Mouse (Mus musculus) spleen, adult 18-20 months (tissue): ENCODE data around the gene Car5b.

Experiments used
- DNase-seq, 2 experiments: peaks; one replicate each; pipeline ENCODE4 v3.0.0; 2022; ENCODE audit warnings: mixed read lengths in 2 of 2

Gene Car5b

DNA sequence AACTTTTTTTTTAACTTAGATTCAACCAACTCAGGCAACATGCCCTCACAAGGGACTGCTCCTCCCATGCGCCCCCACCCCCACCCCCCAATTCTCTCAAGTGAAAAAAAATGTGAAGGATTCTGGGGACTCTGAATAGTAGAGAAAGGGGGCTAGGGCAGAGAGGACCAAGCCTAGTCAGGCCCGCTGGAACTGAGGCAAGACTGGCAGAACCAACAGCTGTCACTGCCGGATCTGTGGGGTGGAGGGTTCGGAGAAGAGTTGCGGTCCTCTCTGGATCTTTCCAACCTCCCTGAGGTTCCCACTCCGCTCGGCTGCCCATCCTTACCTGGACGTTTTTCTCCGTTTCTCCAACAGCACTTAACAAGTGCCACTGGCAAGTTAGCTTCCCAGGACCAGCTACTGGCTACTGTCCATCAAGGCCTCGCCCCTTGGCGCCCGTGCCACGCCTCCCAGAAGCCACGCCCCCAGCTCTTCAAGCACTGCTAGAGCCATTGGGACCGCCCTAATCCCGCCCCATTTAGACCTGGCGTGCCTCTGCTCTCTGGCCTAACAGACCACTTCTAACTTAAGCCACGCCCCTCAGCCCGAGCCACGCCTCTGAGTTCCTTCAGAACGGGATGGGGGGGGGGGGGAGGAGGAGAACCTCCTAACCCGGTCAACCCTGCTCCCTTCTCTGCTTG lies at the start of gene Car5b:
Gene Car5b (minus strand): TSS at position 391 of the 683 bp plus-strand sequence.
- DNase-seq: peak; percentile 65 to 74

DNA sequence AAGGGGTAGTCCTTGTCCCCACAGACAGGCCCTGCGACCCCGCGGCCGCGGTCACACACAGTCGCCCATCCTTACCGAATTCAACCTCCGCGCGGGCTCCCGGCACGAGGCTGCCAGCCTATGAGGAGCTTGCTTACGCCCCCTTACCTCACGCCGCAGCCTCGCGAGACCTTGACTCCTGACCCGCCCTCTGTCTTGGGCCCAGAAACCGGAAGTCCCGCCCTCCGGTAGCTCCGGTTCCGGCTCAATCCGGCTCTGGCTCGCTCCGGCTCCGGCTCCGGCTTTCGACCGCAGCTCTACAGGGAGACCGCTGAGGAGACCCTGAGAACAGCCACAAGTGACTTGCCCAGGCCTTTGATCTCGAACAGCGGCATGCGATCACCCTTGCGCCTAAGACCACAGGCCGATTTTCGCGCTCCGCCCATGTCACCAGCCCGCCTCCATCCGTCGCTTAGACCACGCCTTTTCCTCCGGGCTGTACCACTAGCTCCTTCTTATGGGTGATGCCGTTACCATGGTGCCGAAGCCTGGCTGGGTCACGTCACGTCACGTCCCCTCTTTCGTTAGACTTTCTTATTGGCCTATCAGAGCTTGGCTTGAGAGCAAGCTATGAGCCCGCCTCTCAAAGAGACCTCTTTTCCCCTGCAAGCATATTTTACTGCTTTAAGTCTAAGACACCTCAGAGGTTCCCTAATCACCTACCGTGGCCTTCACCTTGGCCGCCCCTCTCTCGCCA lies 48.4 kb upstream of the Car5b start, which contains the start of gene Siah1b:
Gene Siah1b (minus strand): TSS at position 454 of the 736 bp plus-strand sequence.
- peak; percentile 84 to 87 for DNase-seq

DNA sequence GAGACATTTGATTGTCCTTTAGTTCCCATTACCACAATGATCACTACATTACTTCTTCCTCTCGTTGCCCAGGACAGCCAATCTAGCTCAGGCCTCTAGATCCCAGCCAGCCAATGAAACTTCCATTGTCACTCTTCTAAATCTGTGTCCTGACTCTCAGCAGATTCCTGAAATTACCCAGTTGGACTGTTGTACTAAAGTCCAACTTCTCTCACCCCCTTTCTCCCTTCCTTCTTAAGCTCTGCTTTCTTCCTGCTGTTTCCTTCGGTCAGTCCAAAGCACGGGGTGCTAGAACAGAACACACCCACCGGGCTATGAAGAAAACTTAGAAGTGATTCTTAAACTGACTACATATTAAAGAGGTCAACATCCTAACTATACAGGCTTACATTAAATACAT lies 41.2 kb upstream of the Car5b start:
- no peak for DNase-seq

DNA sequence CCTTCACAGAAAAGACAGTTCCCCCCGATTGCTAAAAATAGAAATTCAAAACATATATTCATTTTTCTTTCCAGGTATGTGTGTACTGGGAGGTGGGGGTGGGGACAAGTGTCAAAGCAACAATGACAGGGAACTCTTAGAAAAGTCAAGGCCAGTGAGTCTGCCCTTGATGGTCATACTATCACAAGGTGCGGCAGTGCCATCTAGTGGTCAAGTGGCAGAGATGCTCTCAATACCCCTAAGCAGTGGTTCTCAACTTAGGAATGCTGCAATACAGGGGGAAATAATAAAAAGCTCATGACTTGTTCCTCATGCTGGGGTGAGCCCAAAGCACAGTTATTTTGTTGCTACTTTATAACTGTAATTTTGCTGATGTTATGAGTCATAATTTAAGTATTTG lies 38.4 kb upstream of the Car5b start:
- DNase-seq: peak; percentile 6 to 46

DNA sequence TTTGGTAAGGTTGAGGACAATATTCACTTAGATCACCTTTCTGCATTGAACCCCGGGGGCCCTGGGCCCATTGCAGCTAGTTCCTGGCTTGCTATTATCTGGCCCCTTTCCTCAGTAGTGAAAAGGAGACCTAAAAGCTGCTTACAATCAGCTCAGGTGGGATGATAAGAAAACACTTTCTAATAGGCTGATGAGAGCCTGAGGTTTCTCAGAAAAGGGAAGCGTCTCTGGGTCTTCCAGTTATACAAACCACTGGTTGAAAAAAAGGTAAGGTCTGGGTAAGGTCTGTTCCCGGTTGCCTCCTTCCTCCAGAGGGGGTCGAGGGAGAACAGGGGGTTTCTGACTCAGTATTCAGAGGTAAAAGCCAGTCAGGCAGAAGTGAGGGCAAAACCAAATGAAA lies 31.3 kb upstream of the Car5b start:
- DNase-seq: no peak

DNA sequence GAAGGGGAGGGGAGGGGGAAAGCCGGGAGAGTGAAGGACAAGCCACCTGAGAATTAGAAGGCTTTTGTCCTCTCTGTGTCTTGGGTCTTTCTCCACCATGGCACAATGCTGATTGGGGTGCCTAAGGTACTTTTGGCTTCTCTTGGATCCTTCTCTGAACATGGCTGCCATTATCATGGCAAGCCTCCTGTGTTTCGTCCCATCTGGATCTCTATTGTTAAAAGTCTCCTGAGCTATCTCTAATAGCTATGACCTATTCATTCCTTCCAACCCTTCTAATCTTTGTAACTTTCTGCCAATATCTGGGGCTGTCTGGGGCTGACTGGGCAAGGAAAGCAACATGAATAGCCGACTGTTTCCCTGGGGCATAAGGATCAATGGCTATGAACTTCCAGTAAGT lies 30.7 kb upstream of the Car5b start:
- no peak for DNase-seq

DNA sequence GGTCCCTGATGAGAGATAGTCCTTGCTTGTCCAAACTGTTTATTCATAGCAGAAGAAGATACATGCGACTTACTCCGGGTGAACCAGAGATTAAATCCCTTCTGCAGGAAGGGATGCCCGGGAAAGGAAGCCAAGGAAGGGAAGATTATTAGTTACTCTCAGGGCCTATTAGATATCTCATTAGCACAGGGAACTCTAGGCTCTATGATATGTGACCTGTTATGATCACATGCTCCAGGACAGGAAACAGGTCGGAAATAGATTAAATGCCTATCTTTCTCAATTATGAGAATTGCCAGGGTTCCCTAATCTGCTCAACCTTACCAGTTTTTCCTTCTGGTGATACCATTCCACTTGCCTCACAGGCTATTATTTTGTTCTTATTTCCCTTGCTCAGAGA lies 27.9 kb upstream of the Car5b start:
- DNase-seq: no peak

DNA sequence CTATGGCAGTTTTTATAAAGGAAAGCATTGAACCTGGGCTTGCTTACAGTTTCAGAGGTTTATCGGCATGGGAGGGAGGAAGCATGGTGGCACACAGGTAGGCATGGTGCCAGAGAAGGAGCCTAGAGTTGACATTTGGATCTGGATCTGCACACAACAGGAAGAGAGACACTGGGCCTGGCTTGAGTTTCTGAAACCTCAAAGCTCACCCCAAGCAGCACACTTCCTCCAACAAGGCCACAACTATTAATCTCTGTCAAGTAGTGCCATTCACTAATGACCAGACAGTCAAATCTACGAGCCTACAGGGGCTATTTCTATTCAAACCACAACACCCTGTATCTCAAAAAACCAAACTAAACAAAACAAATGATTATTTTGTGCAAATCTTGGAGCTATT lies 18.9 kb upstream of the Car5b start:
- DNase-seq: no peak

DNA sequence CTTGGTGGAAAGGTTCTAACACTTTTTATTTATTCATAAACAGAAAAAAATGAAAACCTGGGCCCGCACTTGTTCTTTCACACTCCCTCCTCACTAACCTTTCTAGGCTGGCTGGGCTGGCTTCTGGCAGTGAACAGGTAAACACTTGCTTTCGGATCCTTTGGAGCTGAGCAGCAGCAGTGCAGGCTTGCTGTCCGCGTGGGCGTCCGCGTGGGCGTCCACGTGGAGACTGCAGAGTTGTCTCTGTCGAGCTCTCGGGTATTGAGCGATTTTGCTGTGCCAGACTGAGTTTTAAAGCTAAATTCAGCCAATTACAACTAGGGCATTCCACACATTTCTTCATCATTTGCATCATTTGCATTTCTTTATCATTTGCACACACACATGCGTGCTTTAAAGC lies 14.3 kb upstream of the Car5b start:
- no peak for DNase-seq

DNA sequence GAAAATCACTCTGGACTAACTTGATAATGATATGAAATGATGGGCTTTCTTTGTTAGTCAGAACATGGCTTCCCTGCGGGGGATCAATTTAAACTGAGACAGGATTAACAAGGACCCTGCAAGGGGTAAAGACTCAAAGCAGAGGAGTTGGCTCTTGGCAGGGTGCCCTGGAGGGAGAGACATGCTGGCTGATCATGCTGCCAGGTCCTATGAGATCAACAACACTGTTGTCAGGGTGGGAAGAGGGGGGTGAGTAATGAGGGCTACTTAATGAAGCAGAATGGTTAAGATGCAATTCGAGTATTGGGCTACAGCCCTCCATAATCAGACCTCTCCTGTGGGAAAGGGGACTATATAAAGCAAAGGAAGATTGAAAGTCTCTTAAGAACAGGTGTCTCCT lies 11.1 kb upstream of the Car5b start:
- DNase-seq: no peak

DNA sequence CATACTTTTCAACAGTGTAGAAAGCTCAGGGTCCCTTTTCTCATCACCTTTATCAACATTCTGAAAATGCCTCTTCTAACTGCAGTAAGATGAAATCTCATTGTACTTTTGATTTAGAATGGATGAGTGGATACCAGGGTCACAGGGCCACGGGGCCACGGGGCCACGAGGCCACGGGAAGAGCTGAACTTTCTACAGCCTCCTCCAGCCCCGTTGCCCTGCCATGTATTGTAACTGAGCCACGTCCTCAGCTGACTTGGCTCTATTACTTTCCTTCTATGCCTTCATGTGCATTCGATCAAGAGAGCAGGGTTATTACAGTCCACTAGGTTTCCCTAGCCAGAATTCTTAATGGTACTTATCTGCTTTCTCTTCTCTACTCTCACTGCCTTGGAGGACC lies 8.1 kb upstream of the Car5b start:
- no peak for DNase-seq

DNA sequence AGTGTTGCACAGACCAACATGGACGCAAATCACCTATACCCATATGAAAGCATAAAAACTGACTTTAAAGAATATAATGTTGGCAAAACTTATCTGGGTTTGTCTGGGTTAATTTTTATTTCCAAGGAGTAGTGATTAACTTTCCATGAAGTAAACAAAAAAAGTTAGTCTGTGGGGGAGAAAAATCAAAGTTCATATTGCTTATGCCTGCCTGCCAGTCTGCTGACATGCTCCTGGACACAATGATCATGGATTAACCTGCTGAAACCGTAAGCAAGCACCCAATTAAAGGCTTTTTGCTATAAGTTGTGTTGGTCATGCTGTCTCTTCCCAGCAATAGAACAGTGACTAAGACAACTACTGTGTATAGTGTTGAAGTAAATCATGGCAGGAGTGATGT lies 7.6 kb upstream of the Car5b start:
- no peak for DNase-seq

DNA sequence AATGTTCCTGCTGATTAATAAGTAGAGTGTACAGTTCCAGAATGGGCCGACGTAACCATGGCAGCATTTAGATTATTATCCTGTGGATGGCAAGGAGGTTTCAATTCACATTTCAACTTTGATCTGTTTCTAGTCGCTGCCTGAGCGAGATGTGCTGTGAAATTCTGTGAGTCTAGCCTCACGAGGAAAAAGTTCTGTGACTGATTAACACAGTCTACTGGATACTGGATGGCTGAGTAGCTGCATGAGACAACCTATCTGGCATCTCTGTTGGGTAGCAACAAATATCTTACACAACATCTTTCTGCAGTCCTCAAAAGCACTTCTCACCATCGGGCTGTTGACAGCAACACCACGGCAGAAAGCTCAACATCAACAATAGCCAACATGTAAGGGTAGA lies 4.7 kb upstream of the Car5b start:
- no peak for DNase-seq

DNA sequence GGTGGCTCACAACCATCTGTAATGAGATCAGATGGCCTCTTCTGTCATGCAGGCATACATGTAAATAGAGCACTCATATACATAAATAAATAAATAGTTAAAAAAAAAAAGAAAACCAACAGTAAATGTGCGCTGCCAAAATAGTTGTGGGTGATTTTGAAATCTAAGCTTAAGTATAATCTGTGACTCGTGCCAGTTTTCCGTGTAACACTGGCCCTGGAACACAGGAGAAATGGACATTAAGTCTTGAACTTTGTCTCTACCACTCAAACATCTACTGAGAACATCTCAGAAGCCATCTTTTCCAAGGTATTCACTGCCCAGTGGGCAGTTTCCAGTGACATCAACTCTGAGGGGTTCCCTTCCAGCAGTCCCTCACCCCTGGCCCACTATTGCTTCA lies 12.2 kb downstream of the Car5b start:
- DNase-seq: no peak

DNA sequence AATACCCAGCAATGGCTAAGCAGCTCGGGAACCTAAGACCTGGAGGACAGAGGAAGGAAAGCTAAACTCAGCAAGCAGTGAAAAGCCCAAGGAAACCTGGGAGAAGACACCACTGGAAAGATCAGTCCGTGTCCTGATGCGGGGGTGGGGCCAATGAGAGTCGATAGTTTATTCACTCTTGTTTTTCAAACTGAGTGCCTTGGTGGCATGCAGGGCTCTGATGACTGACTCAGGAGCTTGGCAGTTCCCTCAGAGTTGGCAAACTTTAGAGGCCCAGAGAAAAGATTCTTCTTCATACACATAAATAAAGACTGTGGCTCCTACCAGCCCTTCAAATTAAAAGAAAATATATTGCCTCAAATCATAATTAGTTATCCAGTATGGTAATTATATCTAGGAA lies 12.8 kb downstream of the Car5b start:
- DNase-seq: no peak

DNA sequence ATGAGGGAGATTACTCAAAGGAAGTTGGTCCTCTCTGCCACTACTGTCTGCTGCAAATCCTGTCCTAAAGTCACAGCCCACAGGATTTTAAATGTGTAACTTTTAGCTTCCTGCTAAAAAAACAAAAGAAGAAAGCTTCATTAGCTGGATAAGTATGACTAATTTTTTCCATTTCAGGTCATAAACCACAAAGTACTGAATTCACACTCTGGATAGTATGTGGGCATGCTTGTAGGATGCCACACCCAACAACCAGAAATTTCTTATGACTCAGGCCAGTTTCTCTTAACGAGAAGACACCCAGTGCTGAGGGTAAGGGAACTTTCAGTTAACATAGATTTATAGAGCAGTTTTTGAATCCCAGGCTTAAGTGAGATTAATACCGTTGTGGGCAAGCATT lies 14.5 kb downstream of the Car5b start:
- DNase-seq: no peak

DNA sequence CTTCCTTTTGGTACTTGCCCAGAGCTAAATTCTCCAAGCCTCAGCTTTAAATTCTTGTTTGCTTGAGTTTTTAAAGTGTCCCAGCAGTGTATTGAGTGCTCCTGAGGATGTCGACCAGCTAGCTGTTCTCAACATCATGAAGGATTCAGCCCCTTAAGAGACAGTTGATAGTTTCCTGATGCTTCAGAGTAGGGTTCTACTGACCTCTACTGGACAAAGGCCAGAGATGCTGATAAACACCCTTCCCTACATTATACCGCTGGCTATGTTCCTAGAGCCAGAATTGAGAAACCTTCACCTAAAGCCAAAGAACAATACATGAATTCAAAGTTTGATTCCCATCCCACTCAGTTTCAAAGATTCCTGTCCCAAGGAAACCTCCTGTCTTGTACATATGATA lies 23.0 kb downstream of the Car5b start:
- no peak for DNase-seq

DNA sequence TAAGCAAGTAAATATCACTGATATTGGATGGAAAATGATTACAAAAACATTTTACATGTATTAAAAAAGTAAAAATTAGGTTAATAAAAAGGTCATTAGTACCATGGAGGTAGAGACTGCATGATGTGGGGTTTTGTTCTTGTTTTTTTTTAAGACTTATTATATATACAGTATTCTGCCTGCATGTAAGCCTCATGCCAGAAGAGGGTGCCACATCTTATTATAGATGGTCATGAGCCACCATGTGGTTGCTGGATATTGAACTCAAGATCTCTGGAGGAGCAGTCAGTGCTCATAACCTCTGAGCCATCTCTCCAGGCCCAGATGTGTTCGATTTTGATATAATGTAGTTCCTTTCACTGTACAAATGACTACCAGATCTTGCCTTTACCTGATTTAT lies 27.9 kb downstream of the Car5b start:
- DNase-seq: no peak

DNA sequence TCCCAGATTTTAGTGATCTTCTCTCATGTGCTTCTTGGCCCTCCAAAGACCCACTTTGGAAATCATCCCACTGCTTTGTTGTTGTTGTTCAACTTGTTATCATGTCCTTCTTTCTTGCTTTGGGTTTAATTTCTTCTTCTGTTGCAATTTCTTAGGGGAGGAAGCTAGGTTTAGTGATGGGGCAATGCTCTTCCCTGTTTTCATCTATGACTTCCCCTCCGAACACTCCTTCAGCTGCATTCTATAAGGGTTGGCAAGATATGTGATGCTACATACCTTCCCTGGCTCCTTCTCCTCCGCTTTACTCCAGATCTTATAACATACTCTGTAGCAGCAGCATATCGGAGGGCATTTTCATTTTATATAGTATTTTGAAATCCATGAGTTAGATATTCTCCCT lies 31.0 kb downstream of the Car5b start:
- DNase-seq: no peak

DNA sequence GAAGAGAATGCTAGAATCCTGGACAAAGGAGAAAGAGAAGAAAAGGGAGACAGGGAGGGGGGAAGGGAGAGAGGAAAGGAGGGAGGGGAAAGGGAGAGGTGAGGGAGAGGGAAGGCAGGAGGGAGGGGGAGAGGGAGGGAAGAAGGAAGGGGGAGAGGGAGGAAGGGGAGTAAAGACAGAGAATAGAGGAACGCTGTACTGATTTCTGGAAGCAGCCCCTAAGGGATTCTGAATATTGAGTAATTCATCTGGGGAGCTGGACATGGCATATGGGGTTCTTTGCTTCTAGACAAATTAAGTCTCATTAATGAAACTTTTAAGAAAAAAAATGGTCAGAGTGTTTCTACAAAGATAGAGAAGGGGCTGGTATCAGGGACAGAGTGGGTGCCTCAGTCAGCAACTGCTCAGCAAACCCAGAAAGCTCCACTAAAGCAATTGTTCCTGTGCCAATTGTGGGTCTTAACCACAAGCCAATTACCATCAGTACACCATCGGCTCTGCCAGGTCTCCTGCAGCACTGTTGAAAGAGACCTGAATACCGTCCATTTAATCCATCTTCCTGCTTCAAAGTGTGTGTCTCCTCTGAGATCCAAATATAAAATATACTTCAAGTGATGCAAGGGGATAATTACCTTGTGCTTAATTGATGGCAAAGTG lies 40.0 kb downstream of the Car5b start:
- no peak for DNase-seq

DNA sequence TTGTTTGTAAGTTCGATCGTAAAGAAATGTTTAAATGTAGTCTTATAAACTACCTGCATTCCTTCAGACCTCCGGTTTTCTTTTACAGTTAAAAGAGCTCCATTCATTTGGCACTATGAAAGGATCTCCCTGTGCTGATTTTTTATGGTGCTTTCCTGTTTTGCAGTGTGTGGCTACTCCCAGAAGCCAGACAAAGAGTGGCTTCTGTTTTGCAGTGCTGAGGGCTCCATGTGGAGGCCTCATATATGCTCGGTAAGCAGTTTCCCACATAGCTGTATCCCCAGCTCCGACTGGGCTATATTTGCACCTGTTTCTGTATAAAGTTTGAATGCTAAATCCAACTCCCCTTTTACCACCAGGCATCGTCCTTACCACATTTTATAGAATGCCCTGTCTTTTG lies 45.7 kb downstream of the Car5b start:
- no peak for DNase-seq

DNA sequence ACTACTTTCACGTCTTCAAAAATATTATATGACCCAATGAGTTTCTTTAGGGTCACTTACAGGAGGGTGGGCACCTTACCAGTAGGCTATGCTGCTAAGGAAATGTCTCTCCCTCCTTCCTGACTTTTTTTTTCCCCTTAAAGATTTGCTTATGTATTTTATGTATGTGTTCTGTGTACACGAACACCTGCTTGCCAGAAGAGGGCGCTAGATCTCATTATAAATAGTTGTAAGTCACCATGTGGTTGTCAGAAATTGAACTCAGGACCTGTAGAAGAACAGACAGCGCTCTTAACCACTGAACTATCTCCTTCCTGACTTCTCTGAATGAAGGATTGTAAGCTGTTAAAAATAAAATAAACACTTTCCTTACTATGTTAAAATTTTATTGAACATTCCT lies 46.3 kb downstream of the Car5b start:
- DNase-seq: no peak

DNA sequence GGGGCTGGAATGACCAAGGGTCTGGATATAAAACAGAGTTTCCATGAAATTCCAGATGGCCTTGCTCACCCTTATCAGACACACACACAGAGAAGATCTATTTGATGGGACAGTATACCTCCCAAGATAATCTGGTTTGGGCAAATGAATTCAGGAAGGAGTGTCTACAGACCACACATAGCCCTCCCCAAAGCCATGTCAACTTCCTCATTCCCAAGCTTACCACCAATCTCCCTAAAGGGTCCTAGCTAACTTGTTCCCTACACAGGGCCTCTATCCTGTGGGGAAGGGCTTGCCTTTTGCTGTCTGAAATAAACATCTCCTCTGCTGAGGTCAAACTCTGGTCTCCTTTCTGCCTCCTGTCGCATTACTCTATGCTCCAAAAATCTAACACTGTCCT lies 46.7 kb downstream of the Car5b start:
- DNase-seq: no peak

DNA sequence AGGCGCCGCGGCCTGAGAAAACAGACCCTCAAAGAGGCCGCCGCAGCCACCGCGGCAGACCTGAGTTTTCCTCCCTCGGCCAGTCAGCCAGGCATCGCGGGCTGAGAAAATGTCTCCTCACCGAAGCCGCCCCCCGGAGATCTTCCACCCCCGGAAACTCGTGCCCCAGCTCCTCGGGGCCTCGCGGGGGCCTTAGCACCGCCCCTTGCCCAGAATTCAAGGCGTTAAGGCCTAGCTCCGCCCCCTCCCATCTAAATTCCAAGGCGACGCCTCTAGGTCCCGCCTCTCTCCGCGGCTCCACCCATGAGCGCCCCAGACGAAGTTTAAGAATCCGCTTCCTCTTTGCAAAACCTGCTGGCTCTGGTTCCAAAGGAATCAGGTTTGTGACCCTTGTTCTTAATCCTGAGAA lies 69.3 kb downstream of the Car5b start, which contains the start of gene Zrsr2:
Gene Zrsr2 (minus strand): TSS at position 195 of the 409 bp plus-strand sequence.
- peak; percentile 68 to 80 for DNase-seq
